Mouse (Mus musculus): ENCODE results near the gene Aar2. TPM values are rescaled to one million over a fixed set of nuclear protein-coding genes. Genes with fewer than 3 reads are reported as not detected.
"Not testable (repeated sequence)": the region's sequence is repeated elsewhere in the genome, so short reads cannot be mapped to it uniquely, and the experiment has no call there.

Aar2 gene
- 32.3 and 33.4 TPM in 2 replicates for polyA plus RNA-seq (2015; fragmentation: Nextera tagmentation; extraction: Ambion mirVana)

DNA sequence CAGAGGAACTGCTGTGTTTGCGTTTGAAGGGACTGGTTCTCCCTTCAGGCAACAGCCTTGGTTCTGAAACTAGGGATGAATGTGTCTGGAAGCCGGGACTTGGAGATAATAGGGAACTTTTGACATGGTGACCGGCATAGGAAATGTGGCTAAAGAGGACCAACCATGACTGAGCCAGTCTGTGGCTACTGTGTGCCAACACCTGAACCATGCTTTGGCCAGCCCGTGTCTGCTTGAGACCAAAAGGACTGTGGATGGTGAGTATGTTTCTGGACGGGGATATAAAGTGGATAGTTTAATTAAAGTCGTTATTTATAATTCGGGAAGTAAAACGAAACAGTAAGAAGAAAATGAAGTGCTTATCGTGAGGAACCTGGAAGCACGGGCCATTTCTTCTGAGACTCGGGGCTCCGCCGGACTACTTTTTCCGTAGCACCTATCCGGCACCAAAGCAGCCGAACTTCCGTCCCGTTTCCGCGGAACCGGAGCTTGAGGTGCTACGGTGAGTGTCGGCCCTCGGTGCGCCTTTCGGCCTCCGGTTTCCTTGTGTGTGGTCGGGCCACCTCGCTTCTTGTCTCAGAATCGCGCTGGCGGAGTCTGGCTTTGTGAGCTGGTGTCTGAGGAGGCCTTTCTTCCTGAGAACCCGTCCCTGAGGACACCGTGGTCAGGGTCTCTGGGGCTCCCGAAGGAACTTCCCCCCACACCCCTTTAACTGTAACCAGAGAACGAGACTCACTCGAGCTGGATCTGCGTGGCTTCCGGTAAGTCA is at the start of gene Aar2:
Gene Aar2, plus strand, starts transcription at position 462 of the 769 bp plus-strand sequence.
- Histone ChIP-seq H3K4me1 (peaks cover 17% of the 10 kb centered on the region), H3K4me2 (peak within 1 kb of the TSS; percentile 75), H3K27me3 (no peaks in the 10 kb centered on the region), H3K4me3 (peak within 1 kb of the TSS; percentile 67), H3K9ac (peak within 1 kb of the TSS; percentile 73), H3K36me3 (peaks cover 18% of the 10 kb centered on the region), H3K27ac (peak within 1 kb of the TSS; percentile 71), H3K9me3 (no peaks in the 10 kb centered on the region)
- 5% methylated on average over 39 of the region's 39 CpGs for WGBS
- ATAC-seq (ENCODE audit: borderline replicate concordance, extremely low read depth, low FRiP score, low TSS enrichment) = 0 out of 2 replicates have a peak, but pooled peaks have one; percentile 64

DNA sequence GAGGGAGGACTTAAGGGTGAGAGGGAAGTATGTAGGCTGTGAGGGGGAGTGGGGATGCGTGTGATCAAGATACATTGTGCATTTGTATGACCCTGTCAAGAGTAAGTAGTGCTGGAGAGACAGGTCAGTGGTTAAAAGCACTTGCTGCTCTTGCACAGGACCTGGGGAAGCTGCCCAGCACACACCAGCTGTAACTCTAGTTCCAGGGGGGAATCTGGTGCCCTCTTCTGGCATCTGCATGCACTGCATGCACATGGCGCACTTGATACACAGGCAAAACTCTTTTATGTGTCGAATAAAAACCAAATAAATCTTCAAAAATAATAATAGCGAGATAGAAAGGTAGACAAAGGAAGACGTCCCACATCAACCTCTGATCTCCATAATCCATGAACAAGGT is 49.5 kb upstream of the Aar2 start:
- Histone ChIP-seq H3K9ac (no peak overlapping the region), H3K4me1 (no peaks in the 10 kb centered on the region), H3K27me3 (no peaks in the 10 kb centered on the region), H3K4me2 (no peak overlapping the region), H3K4me3 (no peak overlapping the region), H3K36me3 (peaks cover 5% of the 10 kb centered on the region; the same call in 1 of the 2 replicates), H3K27ac (no peak overlapping the region), H3K9me3 (no peaks in the 10 kb centered on the region)
- 37% methylated on average over 5 of the region's 5 CpGs for WGBS
- no peak for ATAC-seq (ENCODE audit: borderline replicate concordance, extremely low read depth, low FRiP score, low TSS enrichment)

DNA sequence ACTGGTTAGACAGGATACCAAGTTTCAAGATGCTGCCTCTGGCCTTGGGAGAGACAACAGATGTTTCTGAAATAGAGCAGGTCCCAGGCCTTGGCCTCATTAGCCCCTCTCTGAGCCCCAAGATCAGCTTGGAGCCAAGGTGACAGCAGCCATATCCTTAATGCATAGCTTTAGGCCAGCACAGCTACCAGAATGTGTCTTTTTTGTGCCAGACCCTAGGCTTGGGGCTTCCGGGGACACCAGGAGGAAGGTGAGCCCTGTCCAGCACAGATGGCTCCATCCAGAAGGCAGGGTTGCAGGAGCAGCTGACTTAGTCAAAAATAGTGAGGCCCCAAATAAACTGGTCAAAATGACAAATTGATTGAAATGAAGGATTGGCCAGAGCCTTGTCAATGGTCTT is 46.4 kb upstream of the Aar2 start:
- H3K27ac ChIP-seq = no peak overlapping the region
- H3K4me1 ChIP-seq = peaks cover 13% of the 10 kb centered on the region
- no peak for ATAC-seq (ENCODE audit: borderline replicate concordance, extremely low read depth, low FRiP score, low TSS enrichment)
- no peaks in the 10 kb centered on the region for H3K9me3 ChIP-seq
- H3K27me3 ChIP-seq = no peaks in the 10 kb centered on the region
- no peak overlapping the region for H3K9ac ChIP-seq
- H3K36me3 ChIP-seq = 0 out of 2 replicates have a peak, but pooled peaks cover 14% of the 10 kb centered on the region
- 88% methylated on average over 1 of the region's 1 CpGs for WGBS
- no peak overlapping the region for H3K4me2 ChIP-seq
- H3K4me3 ChIP-seq = no peak overlapping the region

DNA sequence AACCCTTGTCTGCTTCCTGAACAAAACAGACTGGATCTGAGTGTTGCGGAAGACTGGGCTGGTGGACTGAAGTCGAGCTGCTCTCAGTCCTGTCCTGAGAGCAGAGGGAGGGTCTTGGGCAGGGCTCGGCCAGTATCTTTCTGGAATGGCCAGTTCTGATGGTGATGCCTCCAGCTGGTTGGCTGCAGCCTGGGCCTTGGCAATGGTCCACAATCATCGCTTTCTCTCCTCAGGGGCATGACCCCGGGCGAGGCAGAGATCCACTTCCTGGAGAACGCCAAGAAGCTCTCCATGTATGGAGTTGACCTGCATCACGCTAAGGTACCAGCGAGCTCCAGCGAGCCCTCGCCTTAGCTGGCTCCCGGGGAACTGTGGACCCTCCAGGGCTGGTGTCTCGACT is 41.9 kb upstream of the Aar2 start:
- Histone ChIP-seq H3K27me3 (no peaks in the 10 kb centered on the region), H3K4me3 (no peak overlapping the region), H3K9ac (no peak overlapping the region), H3K27ac (no peak overlapping the region), H3K36me3 (peaks cover 17% of the 10 kb centered on the region; the same call in 1 of the 2 replicates), H3K9me3 (no peaks in the 10 kb centered on the region), H3K4me2 (no peak overlapping the region), H3K4me1 (peaks cover 13% of the 10 kb centered on the region)
- peak; percentile 78; the same call in 1 of the 2 replicates for ATAC-seq (ENCODE audit: borderline replicate concordance, extremely low read depth, low FRiP score, low TSS enrichment)
- 51% methylated on average over 13 of the region's 13 CpGs for WGBS

DNA sequence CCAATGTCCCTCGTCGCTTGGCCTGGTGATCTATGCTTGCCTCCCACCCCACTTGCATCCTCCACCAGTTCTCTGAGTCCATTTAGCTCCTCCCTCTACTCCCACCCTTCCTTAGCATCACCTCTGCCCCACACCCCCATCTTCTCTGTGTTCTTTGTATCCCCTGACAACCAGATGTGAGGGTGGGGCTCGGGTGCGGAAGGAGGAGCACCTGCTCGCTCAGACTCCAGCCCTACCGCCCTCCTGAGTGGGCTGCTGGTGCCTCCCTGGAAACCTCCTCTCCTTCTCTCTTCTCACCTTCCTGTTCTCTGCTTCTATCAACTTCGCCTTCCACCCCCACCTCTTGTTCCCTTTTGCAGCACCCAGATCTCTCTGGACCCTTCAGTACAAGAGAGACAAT is 35.4 kb upstream of the Aar2 start:
- no peak for ATAC-seq (ENCODE audit: borderline replicate concordance, extremely low read depth, low FRiP score, low TSS enrichment)
- no peak overlapping the region for H3K27ac ChIP-seq
- H3K9ac ChIP-seq = no peak overlapping the region
- H3K9me3 ChIP-seq = no peaks in the 10 kb centered on the region
- H3K27me3 ChIP-seq = no peaks in the 10 kb centered on the region
- WGBS = 81% methylated on average over 7 of the region's 7 CpGs
- H3K4me1 ChIP-seq = no peaks in the 10 kb centered on the region
- H3K4me3 ChIP-seq = no peak overlapping the region
- 0 out of 2 replicates have a peak, but pooled peaks cover 4% of the 10 kb centered on the region for H3K36me3 ChIP-seq
- no peak overlapping the region for H3K4me2 ChIP-seq

DNA sequence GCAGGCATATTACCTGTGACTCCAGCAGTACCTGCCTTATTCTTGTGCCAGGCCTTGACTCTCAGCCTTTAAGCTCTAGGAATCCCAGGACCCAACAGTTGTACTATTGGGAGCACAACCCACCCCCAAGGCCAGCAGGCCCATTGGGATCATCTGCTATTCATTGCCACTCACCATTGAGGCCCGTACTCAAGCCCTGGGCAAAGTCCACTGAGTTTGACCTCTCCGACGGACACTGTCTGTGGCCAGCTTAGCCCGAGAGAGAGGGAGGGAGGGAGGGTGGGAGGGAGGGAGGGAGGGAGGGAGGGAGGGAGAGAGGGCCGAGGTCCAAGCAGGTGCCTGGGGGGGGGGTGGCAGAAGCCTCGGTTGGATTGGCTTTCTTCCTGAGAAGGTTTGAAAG is 34.8 kb upstream of the Aar2 start:
- 0 out of 2 replicates have a peak, but pooled peaks cover 4% of the 10 kb centered on the region for H3K36me3 ChIP-seq
- ATAC-seq (ENCODE audit: borderline replicate concordance, extremely low read depth, low FRiP score, low TSS enrichment) = no peak
- H3K4me1 ChIP-seq = no peaks in the 10 kb centered on the region
- 58% methylated on average over 5 of the region's 6 CpGs for WGBS
- no peak overlapping the region for H3K4me3 ChIP-seq
- H3K27me3 ChIP-seq = no peaks in the 10 kb centered on the region
- no peak overlapping the region for H3K9ac ChIP-seq
- H3K4me2 ChIP-seq = no peak overlapping the region
- no peak overlapping the region for H3K27ac ChIP-seq
- H3K9me3 ChIP-seq = no peaks in the 10 kb centered on the region

DNA sequence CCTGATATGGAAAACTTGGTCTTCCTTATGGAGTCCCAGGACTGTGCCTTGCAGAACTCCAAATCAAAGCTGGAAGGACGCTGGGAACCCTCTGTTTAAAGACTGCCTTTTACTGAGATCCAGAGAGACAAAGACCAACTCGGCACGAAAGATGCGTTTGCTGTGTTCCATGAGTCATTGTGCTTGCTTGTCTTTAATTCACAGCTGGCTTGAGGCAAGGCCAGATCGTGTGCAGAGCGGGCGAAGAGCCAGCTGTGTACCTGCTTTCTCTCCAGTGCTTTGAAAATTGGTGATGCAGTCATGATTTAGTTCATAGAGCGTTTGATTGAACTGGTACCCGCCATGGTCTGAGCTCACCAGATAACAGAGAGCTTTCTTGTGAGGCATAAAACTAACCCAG is 32.3 kb upstream of the Aar2 start:
- no peak overlapping the region for H3K9ac ChIP-seq
- H3K4me2 ChIP-seq = no peak overlapping the region
- no peaks in the 10 kb centered on the region for H3K4me1 ChIP-seq
- H3K27ac ChIP-seq = no peak overlapping the region
- no peak for ATAC-seq (ENCODE audit: borderline replicate concordance, extremely low read depth, low FRiP score, low TSS enrichment)
- H3K4me3 ChIP-seq = no peak overlapping the region
- no peaks in the 10 kb centered on the region for H3K27me3 ChIP-seq
- 0 out of 2 replicates have a peak, but pooled peaks cover 3% of the 10 kb centered on the region for H3K36me3 ChIP-seq
- 85% methylated on average over 9 of the region's 9 CpGs for WGBS
- no peaks in the 10 kb centered on the region for H3K9me3 ChIP-seq

DNA sequence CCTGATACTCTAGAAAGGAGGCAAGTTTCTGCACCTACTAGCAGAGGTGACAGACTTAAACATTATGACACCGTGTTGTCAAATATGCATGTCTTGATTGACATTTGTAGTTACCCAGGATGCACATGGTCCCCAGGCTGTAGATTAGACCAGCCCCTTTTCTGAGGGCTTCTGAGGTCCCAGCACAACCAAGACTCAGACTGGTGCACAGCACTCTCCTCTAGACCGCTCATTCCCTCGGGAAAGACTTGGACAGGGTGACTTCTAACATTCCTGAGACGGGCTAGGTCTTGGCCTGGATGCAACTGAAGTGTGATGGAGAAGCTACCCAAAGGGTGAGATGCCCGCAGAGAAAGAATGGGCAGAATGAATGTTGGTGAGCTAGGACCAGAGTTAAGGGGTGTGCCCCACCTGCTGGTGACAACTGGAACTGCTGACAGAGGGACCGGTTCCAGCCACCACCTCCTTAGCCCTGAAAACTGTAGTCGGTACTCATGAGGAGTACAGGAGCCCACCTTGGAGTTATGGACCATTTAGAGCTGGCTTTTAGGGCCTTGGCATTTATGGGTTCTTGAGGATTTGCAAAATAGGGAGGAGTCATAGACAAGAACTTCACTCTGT is 31.7 kb upstream of the Aar2 start:
- H3K4me2 ChIP-seq = no peak overlapping the region
- H3K4me1 ChIP-seq = no peaks in the 10 kb centered on the region
- no peak for ATAC-seq (ENCODE audit: borderline replicate concordance, extremely low read depth, low FRiP score, low TSS enrichment)
- H3K27me3 ChIP-seq = no peaks in the 10 kb centered on the region
- H3K27ac ChIP-seq = no peak overlapping the region
- WGBS = 21% methylated on average over 7 of the region's 7 CpGs
- H3K9me3 ChIP-seq = no peaks in the 10 kb centered on the region
- no peak overlapping the region for H3K4me3 ChIP-seq
- H3K9ac ChIP-seq = no peak overlapping the region
- no peaks in the 10 kb centered on the region for H3K36me3 ChIP-seq

DNA sequence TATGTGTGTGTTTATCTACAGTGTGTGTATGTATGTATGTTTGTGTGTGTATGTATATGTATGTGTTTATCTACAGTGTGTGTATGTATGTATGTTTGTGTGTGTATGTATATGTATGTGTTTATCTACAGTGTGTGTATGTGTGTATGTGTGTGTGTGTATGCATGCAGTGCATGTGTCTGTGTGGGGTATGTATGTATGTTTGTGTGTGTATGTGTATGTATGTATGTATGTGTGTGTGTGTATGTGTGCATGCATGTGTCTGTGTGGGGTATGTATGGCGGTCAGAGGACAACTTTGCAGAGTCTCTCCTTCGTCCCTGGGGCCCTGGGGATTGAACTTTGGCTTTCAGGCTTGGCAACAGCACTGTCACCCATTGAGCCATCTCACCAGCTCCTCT is 30.7 kb upstream of the Aar2 start:
- not testable (repeated sequence) for H3K4me1 ChIP-seq, H3K27me3 ChIP-seq, H3K27ac ChIP-seq, H3K4me3 ChIP-seq, H3K9ac ChIP-seq, H3K9me3 ChIP-seq, H3K4me2 ChIP-seq, H3K36me3 ChIP-seq
- peak; percentile 73 for ATAC-seq (ENCODE audit: borderline replicate concordance, extremely low read depth, low FRiP score, low TSS enrichment)
- WGBS = 55% methylated on average over 2 of the region's 2 CpGs

DNA sequence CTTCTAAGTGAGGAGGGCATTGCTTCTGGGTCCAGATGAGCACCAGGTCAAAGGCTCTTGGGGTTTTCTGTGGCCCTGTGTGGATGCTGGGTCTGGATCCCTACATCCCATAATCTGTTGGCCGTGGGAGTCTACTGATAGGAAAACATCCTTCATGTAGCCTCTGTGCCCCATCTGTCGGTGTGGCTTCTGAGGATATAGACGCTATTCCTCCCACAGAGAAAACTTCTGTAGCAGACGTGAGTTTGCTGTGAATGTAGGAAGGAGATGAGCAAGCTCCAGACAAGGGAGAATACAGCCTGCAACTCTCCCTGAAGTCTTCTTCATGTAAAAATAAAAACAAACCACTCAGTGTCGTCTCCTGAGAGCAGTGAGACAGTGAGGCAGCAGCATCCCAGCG is 29.1 kb upstream of the Aar2 start:
- no peak overlapping the region for H3K27ac ChIP-seq
- 69% methylated on average over 6 of the region's 6 CpGs for WGBS
- H3K36me3 ChIP-seq = no peaks in the 10 kb centered on the region
- no peaks in the 10 kb centered on the region for H3K4me1 ChIP-seq
- no peaks in the 10 kb centered on the region for H3K9me3 ChIP-seq
- H3K9ac ChIP-seq = no peak overlapping the region
- no peaks in the 10 kb centered on the region for H3K27me3 ChIP-seq
- no peak for ATAC-seq (ENCODE audit: borderline replicate concordance, extremely low read depth, low FRiP score, low TSS enrichment)
- H3K4me2 ChIP-seq = no peak overlapping the region
- no peak overlapping the region for H3K4me3 ChIP-seq

DNA sequence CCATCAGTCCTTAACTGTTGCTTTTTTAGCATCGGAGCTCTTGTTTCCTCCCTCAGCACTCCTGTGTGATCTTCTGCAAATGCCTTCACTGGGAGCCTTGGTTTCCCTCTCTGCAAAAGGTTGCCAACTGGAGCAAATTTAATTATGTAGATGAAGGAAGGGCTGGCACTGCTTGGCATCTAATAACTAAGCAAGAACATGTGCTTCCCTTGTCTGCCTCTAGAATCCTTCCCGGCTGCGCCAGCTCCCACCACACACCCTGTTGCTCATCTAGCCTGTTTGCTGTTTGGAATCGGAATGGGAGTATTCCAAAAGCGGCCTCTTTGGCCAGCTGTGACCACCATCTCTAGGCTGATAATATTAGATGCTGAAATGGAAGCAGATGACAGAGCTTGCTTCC is 27.8 kb upstream of the Aar2 start:
- H3K27ac ChIP-seq = no peak overlapping the region
- no peak overlapping the region for H3K9ac ChIP-seq
- ATAC-seq (ENCODE audit: borderline replicate concordance, extremely low read depth, low FRiP score, low TSS enrichment) = no peak
- H3K4me3 ChIP-seq = no peak overlapping the region
- no peak overlapping the region for H3K4me2 ChIP-seq
- no peaks in the 10 kb centered on the region for H3K9me3 ChIP-seq
- H3K27me3 ChIP-seq = no peaks in the 10 kb centered on the region
- no peaks in the 10 kb centered on the region for H3K36me3 ChIP-seq
- no peaks in the 10 kb centered on the region for H3K4me1 ChIP-seq
- 88% methylated on average over 5 of the region's 5 CpGs for WGBS

DNA sequence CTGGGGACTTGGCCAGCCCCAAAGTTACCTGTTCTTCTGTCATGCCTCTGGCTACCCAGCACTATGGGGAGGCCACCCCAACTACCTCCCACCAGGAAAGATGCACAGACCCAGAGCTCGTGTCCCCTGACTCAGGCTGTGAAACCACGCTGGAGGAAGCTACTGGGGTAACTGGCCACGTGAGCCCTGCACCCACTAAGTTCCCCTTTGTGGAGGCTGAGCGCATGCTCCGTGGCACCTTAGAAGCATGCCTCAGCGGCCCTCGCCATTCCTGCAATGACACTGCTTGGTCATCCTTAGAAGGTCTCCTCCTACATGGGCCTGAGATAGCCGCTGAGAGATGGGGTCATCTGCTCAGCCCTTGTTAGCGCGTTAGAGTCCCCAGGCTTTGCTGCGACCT is 24.4 kb upstream of the Aar2 start:
- H3K9me3 ChIP-seq = no peaks in the 10 kb centered on the region
- H3K27me3 ChIP-seq = no peaks in the 10 kb centered on the region
- no peak for ATAC-seq (ENCODE audit: borderline replicate concordance, extremely low read depth, low FRiP score, low TSS enrichment)
- H3K4me1 ChIP-seq = no peaks in the 10 kb centered on the region
- H3K4me2 ChIP-seq = no peak overlapping the region
- 0 out of 2 replicates have a peak, but pooled peaks cover 2% of the 10 kb centered on the region for H3K36me3 ChIP-seq
- WGBS = 85% methylated on average over 11 of the region's 11 CpGs
- H3K27ac ChIP-seq = no peak overlapping the region
- H3K9ac ChIP-seq = no peak overlapping the region
- no peak overlapping the region for H3K4me3 ChIP-seq
